Mouse (Mus musculus): Measurements from ENCODE around the gene Rdh7.
A peak's percentile ranks its signal among the peaks of the same experiment; 100 is the strongest.
"Not testable (repeated sequence)": the region's sequence is repeated elsewhere in the genome, so short reads cannot be mapped to it uniquely, and the experiment has no call there.

Rdh7 gene

DNA sequence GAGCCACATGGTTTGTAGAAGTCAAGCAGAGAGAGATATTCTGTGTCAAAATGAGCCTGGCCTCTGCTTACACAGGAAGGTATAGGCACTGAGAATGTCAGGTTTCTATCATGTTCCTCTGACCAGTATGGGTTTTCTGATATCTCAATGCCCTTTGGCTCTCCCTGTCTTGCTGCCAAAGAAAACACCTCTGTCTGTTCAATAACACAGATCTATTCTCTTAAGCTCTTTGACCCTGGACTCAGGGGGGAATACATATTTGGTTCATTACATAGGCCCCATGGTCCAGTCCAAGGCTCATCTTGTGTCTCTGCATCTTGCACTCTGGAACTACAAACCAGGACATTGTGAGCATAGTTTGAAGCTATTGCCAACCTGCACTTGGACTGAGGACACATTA is at the start of gene Rdh7:
TSS of gene Rdh7 (minus strand) at position 213 of the 400 bp plus-strand sequence.
- DNase-seq, result no peak

DNA sequence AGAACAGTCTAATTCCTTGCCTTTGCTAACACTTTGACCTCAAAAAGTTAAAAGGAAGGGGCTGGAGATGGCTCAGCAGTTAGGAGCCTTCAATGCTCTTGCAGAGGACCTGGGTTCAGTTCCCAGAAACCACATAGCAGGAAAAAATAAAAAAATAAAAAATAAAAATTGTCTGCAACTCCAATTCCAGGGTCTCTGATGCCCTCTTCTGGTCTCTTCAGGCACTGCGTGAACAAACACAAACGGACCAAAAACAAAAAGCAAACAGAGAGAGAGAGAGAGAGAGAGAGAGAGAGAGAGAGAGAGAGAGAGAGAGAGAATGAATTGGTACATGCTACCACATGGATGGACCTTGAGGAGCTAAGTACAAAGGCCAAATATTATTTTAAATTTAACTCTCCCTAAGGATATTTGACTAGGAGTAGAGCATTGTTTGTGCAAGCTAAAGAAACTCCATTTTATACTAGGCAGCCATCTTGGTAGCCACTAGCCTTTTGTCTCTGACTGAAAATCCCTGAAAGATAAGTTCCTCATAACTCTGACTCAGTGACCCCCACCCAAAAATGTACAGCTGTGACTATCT is 48.9 kb upstream of the Rdh7 start:
- peak; percentile 87 for DNase-seq

DNA sequence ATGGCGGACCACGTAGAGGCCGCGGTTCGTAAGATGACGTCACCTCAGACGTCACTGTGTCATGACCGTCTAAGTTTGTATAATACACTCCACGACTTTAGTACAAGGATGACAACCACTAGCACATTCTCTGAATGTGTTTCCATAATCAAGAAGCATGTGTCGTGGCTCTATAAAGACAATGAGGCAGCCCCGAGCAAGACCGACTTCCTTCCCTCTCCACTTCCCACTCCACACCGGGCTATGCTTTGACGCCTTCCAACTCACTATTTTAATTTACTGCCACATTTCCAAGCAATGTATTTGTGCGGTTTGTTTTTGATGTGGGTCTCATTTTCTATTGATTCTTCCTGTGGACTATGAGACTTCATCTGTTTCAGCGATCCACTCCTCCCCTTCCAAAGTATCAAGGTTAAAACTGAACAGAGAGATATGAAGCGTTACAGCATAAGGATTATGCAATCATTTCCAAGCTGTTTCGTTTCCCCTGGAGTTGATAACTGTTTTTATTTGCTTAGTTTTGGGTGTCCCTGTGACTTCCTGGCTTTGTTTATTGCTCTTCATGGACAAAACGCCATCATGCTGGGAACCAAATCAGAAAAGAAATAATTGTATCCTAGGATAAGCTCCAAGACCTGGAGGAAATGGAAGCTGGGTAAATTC is 48.3 kb upstream of the Rdh7 start:
- DNase-seq, result peak; percentile 5

DNA sequence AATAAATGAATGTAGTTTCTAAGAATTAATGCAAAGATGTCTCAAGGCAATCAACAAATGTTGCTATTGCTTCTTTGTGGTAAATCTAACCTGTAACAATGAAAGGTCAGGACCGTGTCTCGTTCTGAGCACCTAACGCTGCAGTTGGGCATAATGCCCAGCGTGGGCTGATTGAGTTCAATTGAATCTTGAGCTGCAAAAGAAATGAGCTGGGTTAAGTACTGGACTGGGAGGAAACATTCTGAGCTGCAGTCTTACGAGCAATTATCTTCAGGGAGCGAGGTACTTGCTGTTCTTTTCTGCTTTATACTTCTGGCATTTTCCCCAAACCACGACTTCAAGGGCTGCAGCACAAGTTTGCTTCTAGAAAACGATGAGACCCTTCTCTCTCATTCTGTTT is 47.7 kb upstream of the Rdh7 start:
- DNase-seq, result no peak

DNA sequence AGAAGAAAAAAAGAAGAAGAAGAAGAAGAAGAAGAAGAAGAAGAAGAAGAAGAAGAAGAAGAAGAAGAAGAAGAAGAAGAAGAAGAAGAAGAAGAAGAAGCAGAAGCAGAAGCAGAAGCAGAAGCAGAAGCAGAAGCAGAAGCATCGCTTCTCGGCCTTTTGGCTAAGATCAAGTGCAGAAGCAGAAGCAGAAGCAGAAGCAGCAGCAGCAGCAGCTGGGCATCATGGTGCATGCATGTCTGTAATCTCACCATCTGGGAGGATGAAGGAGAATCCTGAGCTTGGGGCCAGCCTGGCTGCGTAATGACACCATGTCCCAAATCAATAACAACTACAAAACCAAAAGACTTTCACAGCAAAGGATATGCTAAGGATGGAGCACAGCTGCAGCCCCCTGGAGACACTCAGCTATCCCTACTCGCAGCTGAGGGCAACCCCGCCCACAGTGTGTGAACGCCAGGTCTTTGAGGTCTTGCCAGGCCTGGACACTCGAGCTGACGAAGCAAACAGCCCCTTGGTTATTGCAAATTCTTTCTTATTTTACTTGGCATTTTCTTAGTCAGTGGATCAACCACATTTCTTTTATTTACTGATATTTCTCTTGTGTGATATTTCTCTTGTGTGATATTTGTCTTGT is 43.8 kb upstream of the Rdh7 start:
- DNase-seq, result peak; percentile 52

DNA sequence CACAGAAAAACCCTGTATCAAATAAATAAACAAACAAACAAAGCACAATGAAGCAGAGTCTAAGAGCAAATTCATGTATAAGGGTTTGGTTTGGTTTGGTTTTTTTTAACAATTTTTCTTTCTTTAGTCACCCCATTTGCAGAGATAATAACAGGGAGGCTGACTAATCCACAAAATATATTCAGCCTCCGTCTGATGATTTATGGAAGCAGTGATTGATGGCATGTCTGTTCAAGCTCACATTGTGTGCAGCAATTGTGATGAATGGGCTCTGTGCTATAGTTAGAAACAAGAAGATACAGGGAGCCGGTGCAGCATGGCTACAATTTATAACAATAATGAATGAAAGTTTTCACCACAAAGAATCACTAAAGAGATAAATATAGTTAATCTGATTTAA is 39.1 kb upstream of the Rdh7 start:
- DNase-seq, result no peak

DNA sequence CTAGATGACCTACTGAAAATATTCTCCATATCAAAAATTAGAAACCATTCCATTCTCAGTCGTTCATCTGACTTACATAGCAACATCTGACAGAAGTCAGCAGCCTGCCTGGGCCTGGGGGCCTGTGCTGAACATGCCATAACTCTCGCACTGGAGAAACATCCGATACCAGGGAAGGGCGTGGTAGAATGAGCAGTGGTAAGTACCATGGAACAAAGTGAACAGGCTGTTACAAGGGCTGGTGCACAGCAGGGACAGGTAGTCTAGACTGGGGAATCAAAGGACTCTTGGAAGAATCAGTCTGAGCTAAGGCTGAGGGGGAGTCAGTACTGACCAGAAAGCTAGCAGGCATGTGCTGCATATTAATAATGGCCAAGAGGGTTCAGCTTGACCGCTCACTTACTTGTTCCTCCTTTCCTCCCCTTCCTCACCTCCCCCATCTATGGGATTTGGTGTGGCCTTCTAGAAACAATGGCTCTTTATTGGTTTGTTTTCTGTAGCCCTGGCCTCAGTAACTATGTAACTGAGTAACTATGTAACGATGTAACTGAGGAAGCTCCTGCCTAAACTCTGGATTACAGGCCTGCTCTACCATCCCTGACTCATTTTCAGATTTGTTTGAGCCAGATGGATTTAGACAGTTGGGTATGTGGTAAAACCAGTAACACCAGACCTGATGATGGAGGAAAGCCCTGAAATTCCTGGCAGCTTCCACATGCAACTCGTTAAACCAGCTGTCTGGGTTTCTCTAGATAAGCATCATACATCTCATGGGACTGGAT is 36.2 kb upstream of the Rdh7 start:
- no peak for DNase-seq

DNA sequence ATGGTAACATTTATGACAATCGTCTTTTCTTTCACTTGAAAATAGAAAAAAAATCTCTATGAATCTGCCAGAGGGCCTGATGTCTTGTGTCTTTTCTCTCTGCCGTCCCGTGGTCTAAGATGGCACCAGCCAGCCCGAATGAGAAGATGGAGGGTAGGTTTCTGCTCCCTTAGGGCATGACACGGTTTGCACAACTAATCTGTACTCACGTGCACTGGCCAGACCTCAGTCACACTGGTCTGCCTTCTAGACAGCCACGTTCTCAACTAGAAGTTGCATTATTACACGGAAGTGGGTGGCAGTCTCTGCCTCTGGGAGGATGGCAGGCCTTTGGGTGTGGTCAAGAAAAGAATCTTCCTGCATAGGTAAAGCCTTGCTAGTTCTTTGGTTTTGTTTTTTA is 34.4 kb upstream of the Rdh7 start:
- no peak for DNase-seq

DNA sequence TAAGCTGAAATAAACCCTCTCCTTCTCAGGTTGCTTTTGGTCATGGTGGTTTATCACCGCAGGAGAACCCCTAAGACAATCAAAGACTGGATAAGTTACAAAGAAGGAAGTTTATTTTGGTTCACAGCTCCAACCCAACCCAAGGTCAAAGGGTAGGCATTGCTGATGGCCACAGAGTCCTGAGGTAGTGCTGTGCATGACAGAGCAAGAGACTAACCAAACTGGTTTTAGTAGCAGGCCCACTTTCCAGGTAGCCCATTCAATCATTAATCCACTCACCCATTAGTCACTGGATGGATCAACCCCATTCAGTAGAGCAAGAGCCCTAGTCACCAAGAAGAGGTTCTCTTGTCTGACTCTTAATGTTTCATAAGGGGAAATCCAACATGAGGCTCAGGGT is 33.6 kb upstream of the Rdh7 start:
- DNase-seq, result no peak

DNA sequence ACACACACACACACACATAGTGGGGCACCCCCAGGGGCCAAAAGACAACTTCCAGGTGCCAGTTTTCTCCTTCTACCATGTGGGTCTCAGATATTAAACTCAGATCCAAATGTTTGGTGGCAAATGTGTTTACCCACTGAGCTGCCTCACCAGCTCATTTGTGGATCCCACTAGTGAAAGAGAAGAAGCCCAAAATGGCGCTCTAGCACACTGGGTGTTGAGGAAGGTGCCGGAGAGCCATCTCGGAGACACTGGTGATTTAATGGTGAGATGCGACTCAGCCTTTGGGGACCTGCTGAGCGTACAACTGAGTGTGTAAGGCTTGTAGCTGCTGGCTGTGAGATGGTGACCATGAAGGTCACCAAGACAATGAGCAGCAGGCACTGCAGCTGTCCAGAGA is 29.0 kb upstream of the Rdh7 start:
- no peak for DNase-seq

DNA sequence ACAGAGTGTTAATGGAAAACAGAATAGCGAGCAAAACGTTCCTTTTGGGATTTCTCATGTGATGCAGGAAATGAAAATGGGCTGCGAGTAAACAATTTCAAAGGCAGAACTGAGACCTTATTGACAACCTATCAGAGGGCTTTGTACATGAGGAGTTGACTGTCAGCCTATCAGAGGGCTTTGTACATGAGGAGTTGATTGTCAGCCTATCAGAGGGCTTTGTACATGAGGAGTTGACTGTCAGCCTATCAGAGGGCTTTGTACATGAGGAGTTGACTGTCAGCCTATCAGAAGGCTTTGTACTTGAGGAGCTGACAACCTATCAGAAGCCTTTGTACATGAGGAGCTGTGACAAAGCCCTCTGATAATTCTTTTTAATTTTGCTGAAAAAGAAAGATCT is 28.6 kb upstream of the Rdh7 start:
- DNase-seq, result not testable (repeated sequence)

DNA sequence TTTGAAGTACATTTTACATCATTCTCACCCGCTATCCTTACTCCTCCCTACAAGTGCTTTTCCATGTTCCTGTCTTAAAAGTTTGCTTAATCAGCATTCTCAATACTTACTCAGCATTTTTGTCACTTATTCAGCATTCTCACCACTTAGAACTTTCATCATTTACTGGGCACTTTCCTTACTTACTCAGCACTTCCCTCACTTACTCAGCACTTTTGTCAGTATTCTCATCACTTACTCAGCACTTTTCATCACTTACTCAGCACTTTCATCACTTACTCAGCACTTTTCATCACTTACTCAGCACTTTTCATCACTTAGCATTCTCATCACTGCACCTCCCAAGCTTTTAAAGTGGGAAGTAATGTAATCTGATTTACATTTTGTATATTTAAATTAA is 27.0 kb upstream of the Rdh7 start:
- DNase-seq, result no peak

DNA sequence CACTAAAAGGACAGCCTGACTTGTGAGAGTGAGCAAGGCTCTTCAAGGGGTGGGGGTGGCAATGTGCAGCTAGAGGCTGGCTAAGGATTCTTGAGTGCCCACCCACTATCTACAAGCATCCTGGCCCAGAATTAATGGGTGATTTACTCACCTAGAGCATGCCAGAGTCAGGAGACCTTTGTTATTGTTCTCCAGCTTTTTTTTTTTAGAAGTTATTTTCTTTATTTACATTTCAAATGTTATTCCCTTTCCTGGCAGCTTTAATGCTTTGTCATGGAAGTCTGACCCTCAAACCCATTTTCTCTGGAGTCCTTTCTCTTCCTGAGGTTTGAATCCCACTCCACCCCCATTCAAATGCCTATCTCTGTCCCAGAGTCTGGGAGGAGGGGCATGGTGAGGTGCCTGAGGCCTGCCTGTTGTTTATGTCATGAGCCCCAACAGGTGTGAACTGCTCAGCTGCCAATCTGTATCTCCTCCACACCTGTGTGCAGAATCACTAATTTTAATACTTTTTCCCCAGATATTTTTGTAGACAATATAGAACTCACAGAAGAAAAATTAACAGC is 18.9 kb upstream of the Rdh7 start:
- DNase-seq, result no peak

DNA sequence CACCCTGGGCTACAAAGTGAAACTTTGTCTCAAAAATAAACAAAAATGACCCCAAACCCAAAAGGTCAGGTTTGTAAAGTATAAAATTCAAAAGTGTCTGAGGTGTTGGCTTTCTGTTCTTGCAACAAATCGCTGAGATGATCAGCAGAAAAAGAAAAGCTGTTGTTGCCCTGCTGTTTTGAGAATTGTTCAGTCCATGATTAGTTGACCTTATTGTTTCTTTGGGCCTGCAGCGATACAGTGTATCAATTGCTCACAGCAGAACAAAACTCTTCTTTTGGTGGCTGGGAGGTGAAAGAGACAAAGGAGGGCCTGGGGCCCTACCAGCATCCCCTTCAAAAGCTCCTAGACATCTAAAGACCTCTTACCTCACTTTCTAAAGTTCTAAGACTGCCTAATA is 17.5 kb upstream of the Rdh7 start:
- DNase-seq, result no peak

DNA sequence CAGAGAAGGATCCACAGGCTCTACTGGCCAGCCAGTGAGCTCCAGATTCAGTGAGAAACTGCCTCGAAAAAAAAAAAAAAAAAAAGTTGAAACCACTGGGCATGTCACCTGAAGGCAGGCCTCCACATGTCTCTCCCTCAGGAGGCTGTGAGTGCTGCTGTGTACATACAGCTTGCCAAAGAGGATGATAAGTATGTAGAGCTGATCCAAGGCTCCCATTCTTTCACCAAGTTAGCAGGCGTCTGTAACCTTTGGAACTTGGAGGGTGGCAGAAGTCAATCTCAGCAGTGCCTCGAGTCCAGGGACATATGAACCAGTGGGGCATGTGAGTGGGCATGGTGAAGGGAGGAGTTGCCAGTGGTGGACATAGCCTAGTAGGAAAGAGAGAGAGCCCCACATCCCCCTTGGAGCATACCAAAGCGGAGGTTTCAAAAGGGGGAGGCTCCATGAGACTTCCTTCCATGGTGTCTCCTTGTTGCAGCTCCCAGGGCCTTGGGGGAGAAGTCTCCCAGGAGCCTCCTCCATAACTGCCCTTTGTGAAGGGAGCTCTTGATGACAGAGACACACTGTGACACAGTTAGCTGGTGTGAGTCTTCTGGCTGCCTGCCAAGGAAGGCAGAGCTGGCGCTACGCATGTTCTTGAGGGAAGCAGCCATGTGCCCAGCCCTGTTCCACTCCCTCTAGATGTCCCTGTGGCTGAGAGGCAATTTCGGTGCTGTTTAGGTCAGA is 16.3 kb upstream of the Rdh7 start:
- peak; percentile 32 for DNase-seq

DNA sequence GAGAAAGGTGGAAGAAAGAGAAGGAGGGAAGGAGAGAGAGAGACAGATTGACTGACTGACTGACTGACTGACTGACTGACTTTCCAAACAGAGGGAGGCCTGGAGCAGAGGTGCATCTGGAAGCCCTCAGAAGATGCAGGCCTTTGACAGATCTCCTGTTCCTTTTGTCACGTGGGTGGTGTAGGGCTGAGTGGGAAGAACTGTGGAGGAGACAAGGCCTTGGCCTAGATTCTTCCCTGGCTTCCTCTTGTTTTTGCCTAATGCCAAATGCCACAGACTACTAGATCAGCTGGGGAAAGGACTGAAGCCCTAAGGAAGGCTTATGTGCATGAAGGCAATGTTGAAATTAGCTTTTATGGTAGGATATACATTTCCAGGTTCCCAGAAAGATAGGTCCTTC is 14.5 kb upstream of the Rdh7 start:
- no peak for DNase-seq

DNA sequence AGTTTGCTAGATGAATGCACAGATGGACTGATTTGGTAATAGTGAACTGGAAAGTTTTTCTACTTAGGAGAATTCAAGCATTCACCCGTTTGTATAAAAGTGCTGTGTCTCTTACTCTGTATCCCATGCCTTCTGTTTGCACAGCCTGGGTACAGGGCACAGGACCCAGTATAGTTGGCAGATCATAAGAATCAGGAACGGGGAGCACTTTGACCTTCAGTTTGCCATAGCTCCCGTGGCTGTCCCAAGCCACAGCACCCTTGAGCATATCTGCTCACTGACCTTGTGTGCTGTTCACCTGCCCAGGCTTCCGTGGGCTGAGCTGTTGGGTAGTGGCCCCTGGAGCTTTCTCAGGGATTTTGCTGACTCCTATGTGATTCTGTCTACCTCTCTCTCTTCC is 13.1 kb upstream of the Rdh7 start:
- DNase-seq, result no peak

DNA sequence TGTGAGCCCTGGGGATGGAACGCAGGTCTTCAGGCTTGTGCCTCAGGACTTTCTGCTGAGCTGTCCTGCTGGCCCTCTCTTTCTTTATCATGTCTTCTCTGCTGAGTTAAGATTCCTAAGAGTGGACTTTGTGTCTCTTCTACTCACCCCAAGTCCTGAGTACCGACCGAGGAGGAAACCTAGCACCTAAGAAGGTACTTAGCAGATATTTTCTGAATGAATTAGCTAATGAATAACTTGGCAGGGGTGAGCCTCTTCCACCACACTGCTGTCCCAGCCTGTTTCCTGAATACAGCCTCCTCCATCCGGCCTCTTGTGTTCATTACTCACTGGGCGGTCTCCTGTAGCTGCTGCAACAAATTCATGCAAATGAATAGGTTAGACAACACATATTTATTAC is 11.2 kb upstream of the Rdh7 start:
- no peak for DNase-seq

DNA sequence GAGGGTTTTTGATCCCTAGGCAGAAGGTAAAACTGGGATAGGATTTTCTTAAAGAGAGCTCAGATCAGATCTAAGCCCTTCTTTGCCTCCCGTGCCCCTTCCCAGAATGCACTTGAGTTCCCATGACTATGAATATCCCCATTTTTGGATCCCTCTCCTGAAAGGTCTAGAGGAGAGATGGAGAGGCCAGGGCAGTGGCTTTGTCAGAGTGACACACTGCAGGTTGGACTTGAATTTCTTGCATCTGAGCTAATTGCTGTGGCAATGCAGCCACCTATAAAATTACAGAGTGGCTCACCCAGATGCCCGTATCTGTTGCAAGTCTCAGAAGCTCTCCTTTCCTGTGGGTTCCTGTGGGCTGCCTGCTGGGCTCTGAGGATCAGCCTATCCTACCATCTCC is 9.6 kb upstream of the Rdh7 start, which contains the start of gene Sdr9c7:
TSS of gene Sdr9c7 (plus strand) at position 301 of the 400 bp plus-strand sequence.
- no peak for DNase-seq

DNA sequence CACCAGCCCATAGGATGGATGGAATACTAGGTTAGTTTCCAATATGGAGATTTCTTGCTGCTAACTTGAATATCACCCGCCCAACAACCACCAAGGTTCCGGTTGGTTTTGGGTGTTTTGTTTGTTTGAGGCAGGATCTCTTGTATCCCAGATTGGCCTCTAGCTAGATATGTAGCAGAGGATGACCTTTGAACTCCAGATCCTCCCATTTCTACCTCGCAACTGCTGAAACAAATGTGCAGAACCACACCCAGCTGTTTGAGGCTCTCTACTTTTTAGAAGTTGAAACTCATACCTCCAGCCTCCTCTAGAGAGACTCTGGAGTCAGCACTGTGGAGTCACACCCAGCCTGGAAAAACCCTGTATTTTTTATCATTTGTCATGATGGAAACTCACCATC is 8.9 kb upstream of the Rdh7 start:
- no peak for DNase-seq

DNA sequence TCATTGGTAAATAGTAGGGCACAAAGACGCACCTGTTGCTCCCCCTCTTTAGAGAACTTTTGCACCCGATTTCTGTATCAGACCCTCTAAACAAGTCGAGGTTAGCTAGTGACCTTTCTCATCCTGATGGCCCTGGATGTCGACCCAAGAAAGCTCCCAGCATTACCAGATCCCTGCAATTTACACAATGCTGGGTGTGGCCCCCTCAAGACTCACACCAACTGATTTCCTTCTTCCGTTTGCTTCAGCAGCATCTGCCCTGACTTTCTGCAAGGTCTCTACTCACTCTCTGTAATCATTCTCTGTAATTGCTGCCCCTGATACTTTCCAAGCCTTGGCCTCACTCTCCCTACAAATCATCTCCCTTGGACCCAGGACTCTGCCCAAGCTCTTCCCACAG is 8.1 kb upstream of the Rdh7 start:
- DNase-seq, result no peak

DNA sequence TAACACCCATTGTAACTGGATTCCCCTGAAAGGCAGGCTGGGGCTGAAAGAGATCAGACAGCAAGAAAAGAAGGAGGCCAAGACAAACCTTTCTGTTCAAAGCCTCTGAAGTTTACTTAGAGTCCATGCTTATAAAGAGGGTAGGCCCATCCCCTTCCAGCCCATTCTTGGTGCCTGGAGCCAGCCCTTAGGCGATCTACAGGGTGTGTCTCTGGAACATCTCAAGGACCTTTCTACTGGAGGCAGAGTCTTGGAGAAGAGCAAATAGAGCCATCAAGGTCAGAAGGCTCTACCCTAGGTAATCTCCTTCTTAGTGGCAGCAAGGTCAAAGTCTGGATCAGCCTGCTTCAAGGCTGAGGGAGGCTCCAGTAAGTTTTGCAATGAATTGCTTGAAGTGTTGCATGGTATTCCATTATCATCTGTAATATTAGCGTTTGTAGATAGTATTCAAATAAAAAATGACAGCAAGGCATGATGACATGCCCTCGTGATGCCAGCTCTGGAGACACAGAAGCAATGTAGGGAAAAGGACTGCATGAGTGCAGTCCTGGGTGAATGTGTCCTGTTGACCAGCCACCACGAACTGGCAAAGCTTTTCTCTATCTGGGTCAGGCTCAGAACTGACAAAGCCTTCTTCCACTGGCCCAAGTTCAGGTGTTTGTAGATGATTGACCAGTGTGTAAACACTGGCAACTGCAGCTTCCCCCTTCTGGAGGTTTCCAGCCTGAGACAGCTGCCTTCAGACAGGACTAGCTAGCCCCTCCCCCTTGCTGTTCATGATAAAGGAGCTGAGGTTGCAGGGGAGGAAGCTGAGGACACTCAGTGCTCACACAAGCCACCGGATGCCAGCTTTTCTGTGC is 4.8 kb upstream of the Rdh7 start:
- DNase-seq, result peak; percentile 51

All from lung, postnatal 10 days (tissue).